Mouse (Mus musculus) G1E-ER4 (cell line): ENCODE data around the gene Prokr2. TPM values are rescaled to one million over a fixed set of nuclear protein-coding genes. Genes with fewer than 3 reads are reported as not detected.

Experiments used
- GATA1 ChIP-seq: IDR thresholded peaks from one replicate; pipeline ENCODE4 v1.8.0; 2012; ENCODE audit warnings: low read length, inconsistent platforms
- polyA plus RNA-seq: library from polyadenylated mRNA; stranded (reverse); fragments of >175 nt; gene quantifications from 2 replicates; pipeline ENCODE4 v1.2.3, GENCODE M21; 2012

The Prokr2 gene
- not detected in 2 replicates for polyA plus RNA-seq

GRCm38 (mm10) chr2:132385194-132385838, at the start of gene Prokr2:
Prokr2 (minus strand) TSS chr2:132385447.
- no peak for TF ChIP-seq GATA1

- no peak for TF ChIP-seq GATA1
Observed at GRCm38 (mm10) chr2:132427160-132427941, 42.1 kb upstream of the Prokr2 start.

GRCm38 (mm10) chr2:132425576-132425975, 40.3 kb upstream of the Prokr2 start:
- TF ChIP-seq GATA1, result no peak

GRCm38 (mm10) chr2:132423411-132424047, 38.3 kb upstream of the Prokr2 start:
- TF ChIP-seq GATA1, result no peak

- no peak for TF ChIP-seq GATA1
Observed at GRCm38 (mm10) chr2:132422846-132423245, 37.6 kb upstream of the Prokr2 start.

- no peak for TF ChIP-seq GATA1
Observed at GRCm38 (mm10) chr2:132418414-132418813, 33.2 kb upstream of the Prokr2 start.

GRCm38 (mm10) chr2:132410126-132410525, 24.9 kb upstream of the Prokr2 start:
- no peak for TF ChIP-seq GATA1

GRCm38 (mm10) chr2:132398136-132398535, 12.9 kb upstream of the Prokr2 start:
- no peak for TF ChIP-seq GATA1

- no peak for TF ChIP-seq GATA1
Observed at GRCm38 (mm10) chr2:132395753-132396152, 10.5 kb upstream of the Prokr2 start.

GRCm38 (mm10) chr2:132390607-132391160, 5.4 kb upstream of the Prokr2 start:
- TF ChIP-seq GATA1, result no peak

GRCm38 (mm10) chr2:132389562-132389961, 4.3 kb upstream of the Prokr2 start:
- no peak for TF ChIP-seq GATA1

- no peak for TF ChIP-seq GATA1
Observed at GRCm38 (mm10) chr2:132384511-132385193, 595 bp downstream of the Prokr2 start.

GRCm38 (mm10) chr2:132382308-132382707, 2.9 kb downstream of the Prokr2 start:
- no peak for TF ChIP-seq GATA1

- TF ChIP-seq GATA1, result no peak
Observed at GRCm38 (mm10) chr2:132379690-132380089, 5.6 kb downstream of the Prokr2 start.

- TF ChIP-seq GATA1, result no peak
Observed at GRCm38 (mm10) chr2:132378602-132379150, 6.6 kb downstream of the Prokr2 start.
